Mouse (Mus musculus): ENCODE data around the gene Sirt5.

The Sirt5 gene

GRCm38 (mm10) chr13:43364985-43365824 is at the start of gene Sirt5:
Gene Sirt5 (plus strand): TSS chr13:43365496.
- in situ Hi-C loops (cut with MboI, MseI): loop anchor here in 1 of 2 experiments (10.0 kb wide), 1 partner anchor 350 kb away; no protein-coding TSS in a partner anchor

- in situ Hi-C loops (cut with MboI, MseI): no loop called here
These were observed 47.9 kb upstream of the Sirt5 start for GRCm38 (mm10) chr13:43317411-43317810.

GRCm38 (mm10) chr13:43319396-43319795 is 45.9 kb upstream of the Sirt5 start:
- in situ Hi-C loops (cut with MboI, MseI): no loop called here

GRCm38 (mm10) chr13:43321492-43321891 is 43.8 kb upstream of the Sirt5 start:
- in situ Hi-C loops (cut with MboI, MseI): loop anchor here in 1 of 2 experiments (5.0 kb wide), 3 partner anchors 69 to 144 kb away; no protein-coding TSS in a partner anchor

GRCm38 (mm10) chr13:43325427-43325826 is 39.9 kb upstream of the Sirt5 start:
- in situ Hi-C loops (cut with MboI, MseI): loop anchor here in 1 of 2 experiments (25.0 kb wide), 1 partner anchor 488 kb away; no protein-coding TSS in a partner anchor

GRCm38 (mm10) chr13:43331721-43332444 is 33.4 kb upstream of the Sirt5 start:
- in situ Hi-C loops (cut with MboI, MseI): loop anchor here (10.0 to 25.0 kb wide), 2 partner anchors 393 to 495 kb away; no protein-coding TSS in a partner anchor

GRCm38 (mm10) chr13:43332591-43332990 is 32.7 kb upstream of the Sirt5 start:
- in situ Hi-C loops (cut with MboI, MseI): loop anchor here (10.0 to 25.0 kb wide), 2 partner anchors 392 to 495 kb away; no protein-coding TSS in a partner anchor

GRCm38 (mm10) chr13:43336425-43337221 is 28.7 kb upstream of the Sirt5 start:
- in situ Hi-C loops (cut with MboI, MseI): loop anchor here (10.0 to 25.0 kb wide), 2 partner anchors 388 to 499 kb away; no protein-coding TSS in a partner anchor

GRCm38 (mm10) chr13:43338001-43338400 is 27.3 kb upstream of the Sirt5 start:
- in situ Hi-C loops (cut with MboI, MseI): loop anchor here (10.0 to 25.0 kb wide), 2 partner anchors 387 to 501 kb away; no protein-coding TSS in a partner anchor

GRCm38 (mm10) chr13:43338632-43339031 is 26.7 kb upstream of the Sirt5 start:
- in situ Hi-C loops (cut with MboI, MseI): loop anchor here (10.0 to 25.0 kb wide), 2 partner anchors 386 to 501 kb away; no protein-coding TSS in a partner anchor

- in situ Hi-C loops (cut with MboI, MseI): loop anchor here in 1 of 2 experiments (25.0 kb wide), 1 partner anchor 510 kb away; no protein-coding TSS in a partner anchor
These were observed 18.5 kb upstream of the Sirt5 start for GRCm38 (mm10) chr13:43346825-43347224.

- in situ Hi-C loops (cut with MboI, MseI): loop anchor here in 1 of 2 experiments (25.0 kb wide), 1 partner anchor 512 kb away; no protein-coding TSS in a partner anchor
These were observed 15.9 kb upstream of the Sirt5 start for GRCm38 (mm10) chr13:43349376-43349775.

GRCm38 (mm10) chr13:43350489-43351169 is 14.7 kb upstream of the Sirt5 start:
- in situ Hi-C loops (cut with MboI, MseI): no loop called here

GRCm38 (mm10) chr13:43353356-43353755 is 11.9 kb upstream of the Sirt5 start:
- in situ Hi-C loops (cut with MboI, MseI): no loop called here

- in situ Hi-C loops (cut with MboI, MseI): no loop called here
These were observed 10.9 kb upstream of the Sirt5 start for GRCm38 (mm10) chr13:43354362-43354761.

GRCm38 (mm10) chr13:43356346-43357125 is 8.8 kb upstream of the Sirt5 start:
- in situ Hi-C loops (cut with MboI, MseI): no loop called here

GRCm38 (mm10) chr13:43360534-43360933 is 4.8 kb upstream of the Sirt5 start:
- in situ Hi-C loops (cut with MboI, MseI): loop anchor here in 1 of 2 experiments (10.0 kb wide), 1 partner anchor 354 kb away; no protein-coding TSS in a partner anchor

GRCm38 (mm10) chr13:43362353-43362752 is 2.9 kb upstream of the Sirt5 start:
- in situ Hi-C loops (cut with MboI, MseI): loop anchor here in 1 of 2 experiments (10.0 kb wide), 1 partner anchor 352 kb away; no protein-coding TSS in a partner anchor

GRCm38 (mm10) chr13:43365825-43366184 is 509 bp downstream of the Sirt5 start:
- in situ Hi-C loops (cut with MboI, MseI): loop anchor here in 1 of 2 experiments (10.0 kb wide), 1 partner anchor 349 kb away; no protein-coding TSS in a partner anchor

Data from T-helper 17 cell (primary cell).